Mouse (Mus musculus) myocyte (in vitro differentiated cells): Measurements from ENCODE around the gene Bicd2.

ENCODE experiments used
- CEBPB ChIP-seq: IDR thresholded peaks from 2 replicates; pipeline ENCODE4 v1.6.1; 2011; ENCODE audit warnings: mild to moderate bottlenecking, moderate library complexity; ENCODE audit not compliant: poor library complexity, insufficient read depth, severe bottlenecking
- E2F4 ChIP-seq: IDR thresholded peaks from one replicate; pipeline ENCODE4 v1.6.1; 2011; ENCODE audit warnings: mild to moderate bottlenecking, control low read depth, moderate library complexity; ENCODE audit not compliant: insufficient read depth
- MAX ChIP-seq: IDR thresholded peaks from one replicate; pipeline ENCODE4 v1.6.1; 2011; ENCODE audit warnings: low read depth, mild to moderate bottlenecking, control low read depth
- MYOD1 ChIP-seq, 3 experiments: IDR thresholded peaks; one replicate each; pipeline ENCODE4 v1.6.1; 2011; ENCODE audit warnings: control low read depth in 2 of 3, low read depth in 2 of 3, mild to moderate bottlenecking in 2 of 3, moderate library complexity in 1 of 3; ENCODE audit not compliant: insufficient read length in 2 of 3, control insufficient read depth in 1 of 3
- MYOG ChIP-seq, 3 experiments: IDR thresholded peaks; one replicate each; pipeline ENCODE4 v1.6.1; 2011; ENCODE audit warnings: control low read depth in 2 of 3, low read depth in 2 of 3, mild to moderate bottlenecking in 2 of 3; ENCODE audit not compliant: insufficient read length in 2 of 3, control insufficient read depth in 1 of 3, insufficient read depth in 1 of 3
- POLR2A ChIP-seq: IDR thresholded peaks from one replicate; pipeline ENCODE4 v1.6.1; 2011; ENCODE audit warnings: low read depth, mild to moderate bottlenecking, control low read depth, moderate library complexity; ENCODE audit not compliant: insufficient read length
- POLR2AphosphoS2 ChIP-seq: IDR thresholded peaks from one replicate; pipeline ENCODE4 v1.6.1; 2011; ENCODE audit warnings: low read depth, control low read depth; ENCODE audit not compliant: insufficient read length
- REST ChIP-seq: IDR thresholded peaks from one replicate; pipeline ENCODE4 v1.6.1; 2011; ENCODE audit warnings: mild to moderate bottlenecking, control low read depth, moderate library complexity; ENCODE audit not compliant: insufficient read depth, insufficient read length
- SRF ChIP-seq: IDR thresholded peaks from one replicate; pipeline ENCODE4 v1.6.1; 2011; ENCODE audit warnings: low read depth; ENCODE audit not compliant: control insufficient read depth, insufficient read length
- TCF12 ChIP-seq: IDR thresholded peaks from one replicate; pipeline ENCODE4 v1.6.1; 2011; ENCODE audit warnings: mild to moderate bottlenecking, control low read depth; ENCODE audit not compliant: poor library complexity, insufficient read depth, severe bottlenecking
- TCF3 ChIP-seq: IDR thresholded peaks from one replicate; pipeline ENCODE4 v1.6.1; 2011; ENCODE audit warnings: low read depth, control low read depth; ENCODE audit not compliant: insufficient read length
- USF1 ChIP-seq: IDR thresholded peaks from one replicate; pipeline ENCODE4 v1.6.1; 2011; ENCODE audit warnings: low read depth, mild to moderate bottlenecking, control low read depth, moderate library complexity

DNA sequence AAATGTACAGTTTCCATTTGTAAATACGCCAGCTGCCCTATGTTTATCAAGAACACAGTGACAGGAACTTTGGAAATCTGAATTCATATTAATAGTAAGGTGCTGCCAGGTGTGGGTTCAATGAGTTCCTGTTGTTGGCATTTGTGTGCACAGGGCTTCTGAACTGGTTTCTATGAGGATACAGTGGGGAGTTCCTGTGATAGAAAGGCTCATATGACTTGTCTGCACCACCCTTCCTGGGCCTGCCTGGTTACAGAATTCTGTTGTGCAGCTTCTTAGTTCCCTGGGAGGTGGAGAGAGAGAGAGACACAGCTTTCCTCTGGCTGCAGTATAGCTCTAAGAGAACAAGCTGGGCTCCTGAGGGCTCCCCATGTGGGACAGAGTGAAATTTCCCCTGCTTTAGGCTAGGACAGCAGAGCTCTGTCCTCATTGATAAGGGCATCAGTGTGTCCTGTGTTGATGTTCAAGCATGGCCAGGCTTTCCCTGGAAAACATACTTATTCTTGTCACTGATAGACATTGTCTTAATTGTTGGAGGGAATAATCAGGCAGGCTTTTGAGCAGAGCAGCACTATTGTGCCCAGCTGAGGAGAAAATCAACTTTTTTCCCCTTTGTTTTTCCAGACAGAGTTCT, 86.8 kb downstream of the Bicd2 start:
- TF ChIP-seq REST (no peak), POLR2AphosphoS2 (no peak), POLR2A (no peak), CEBPB (no peak), E2F4 (no peak), TCF3 (no peak), MAX (no peak), TCF12 (no peak), MYOD1 (IDR thresholded peaks at IDR 0.05; ENCODE audit: control insufficient read depth in 1 of 3, insufficient read length in 2 of 3, low read depth in 2 of 3) (no peak), MYOG (IDR thresholded peaks at IDR 0.05; ENCODE audit: control insufficient read depth in 1 of 3, insufficient read depth in 1 of 3, insufficient read length in 2 of 3, low read depth in 2 of 3) (no peak), USF1 (no peak), SRF (no peak)
